Mouse (Mus musculus): ENCODE data around the gene Tacc3. TPM values are rescaled to one million over a fixed set of nuclear protein-coding genes. Genes with fewer than 3 reads are reported as not detected.

Tacc3 gene
- total RNA-seq, 2 experiments from 2014 or later, result 15.7 to 19.8 TPM

DNA sequence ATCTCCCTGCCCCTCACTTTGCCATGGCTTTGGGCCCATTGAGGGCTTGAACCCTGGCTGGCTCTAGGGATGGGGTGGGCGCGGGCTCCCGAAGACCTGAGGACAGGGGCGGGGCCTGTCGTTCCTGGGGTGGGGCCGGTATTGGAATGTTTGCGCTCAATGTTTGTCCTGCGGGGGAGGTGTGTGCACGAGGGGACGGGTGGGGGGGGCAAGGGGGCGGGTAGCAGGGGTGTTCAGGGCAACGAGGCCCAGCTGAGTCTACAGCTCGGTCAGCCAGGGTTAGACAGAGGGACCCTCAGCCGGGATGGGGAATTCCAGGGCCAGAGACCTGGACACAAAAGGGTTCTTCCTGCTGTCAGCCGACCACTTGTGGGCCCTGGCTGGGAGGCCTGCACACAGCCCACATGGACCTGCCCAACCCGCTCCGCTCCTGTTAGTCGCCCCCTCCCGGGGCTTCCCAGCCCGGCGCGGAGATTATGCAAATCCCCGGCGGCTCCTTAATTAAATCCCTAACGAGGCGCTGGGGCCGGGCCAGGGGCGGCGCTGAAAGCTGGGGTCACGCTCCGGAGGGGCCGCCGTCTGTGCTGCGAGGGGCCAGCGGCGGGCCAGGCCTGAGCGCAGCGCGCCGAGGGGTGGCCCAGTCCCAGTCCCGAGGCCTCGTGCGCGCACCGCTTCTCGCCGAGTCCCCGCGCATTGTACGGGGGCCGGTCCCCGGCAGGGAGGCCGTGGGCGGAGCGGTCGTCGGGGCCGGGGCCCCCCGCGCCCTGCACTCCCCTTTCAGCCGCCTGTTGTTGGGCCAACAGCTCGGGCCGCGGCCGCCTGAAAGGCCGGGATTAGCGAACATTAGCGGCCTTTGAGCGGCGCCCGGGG lies 37.2 kb downstream of the Tacc3 start:
- DNase-seq, result peak; percentile 37

DNA sequence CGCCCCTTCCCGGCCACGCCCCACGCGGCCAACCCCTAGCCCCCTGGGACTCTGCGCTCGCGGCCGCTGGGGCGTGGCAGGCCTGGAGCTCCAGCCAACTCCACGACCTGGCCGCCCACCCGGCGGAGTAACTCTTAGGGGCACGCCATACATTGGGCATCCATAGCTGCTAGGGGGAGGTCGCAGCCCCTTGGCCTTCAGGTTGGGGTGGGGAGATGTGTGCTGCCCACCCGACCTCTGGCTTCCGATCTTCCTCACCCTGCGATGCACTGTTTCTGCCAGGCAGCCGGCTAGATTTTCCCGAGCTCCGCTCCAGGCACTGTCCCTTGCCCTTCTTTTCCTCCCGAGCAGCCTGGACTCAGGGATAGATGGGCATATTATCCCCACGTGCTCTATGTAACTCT lies 37.8 kb downstream of the Tacc3 start:
- peak; percentile 45 for DNase-seq

DNA sequence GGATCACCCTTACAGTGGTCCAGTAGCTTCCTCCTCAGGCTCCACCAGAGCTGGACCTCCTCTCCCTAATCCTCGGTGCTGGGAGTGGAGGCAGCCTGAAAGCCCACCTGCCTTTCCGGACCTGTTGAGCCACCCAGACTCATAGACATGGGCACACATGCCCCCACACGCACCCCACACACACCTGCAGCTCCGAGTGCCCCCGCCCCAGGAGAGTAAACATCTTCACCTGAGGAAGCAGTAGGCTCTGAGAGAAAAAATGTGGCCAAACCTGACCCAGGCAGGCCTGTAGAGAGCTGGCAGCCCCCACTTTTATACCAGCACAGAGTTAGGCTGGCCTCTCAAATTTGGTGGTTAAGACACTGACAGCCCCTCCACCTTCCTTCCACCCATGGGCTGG lies 38.5 kb downstream of the Tacc3 start:
- DNase-seq, result no peak

DNA sequence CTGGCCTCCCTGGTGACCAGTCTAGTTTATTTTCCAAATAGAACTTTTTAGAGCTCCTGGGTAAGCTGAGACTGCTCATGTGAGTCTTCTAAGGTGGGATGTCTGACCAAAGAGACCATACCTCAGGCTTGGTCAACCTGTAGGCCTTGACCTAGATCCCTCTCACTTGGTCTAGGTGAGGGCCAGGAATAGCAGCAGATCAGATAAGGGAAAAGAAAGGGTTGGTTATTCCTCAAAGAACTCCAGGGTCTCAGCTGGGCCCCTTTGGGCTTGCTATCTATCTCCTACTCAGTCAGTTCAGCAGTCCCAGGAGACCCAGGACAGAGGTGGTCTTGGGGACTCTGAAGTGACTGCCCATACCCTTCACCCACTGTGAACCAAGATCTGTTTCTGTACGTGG lies 39.6 kb downstream of the Tacc3 start:
- DNase-seq, result no peak

DNA sequence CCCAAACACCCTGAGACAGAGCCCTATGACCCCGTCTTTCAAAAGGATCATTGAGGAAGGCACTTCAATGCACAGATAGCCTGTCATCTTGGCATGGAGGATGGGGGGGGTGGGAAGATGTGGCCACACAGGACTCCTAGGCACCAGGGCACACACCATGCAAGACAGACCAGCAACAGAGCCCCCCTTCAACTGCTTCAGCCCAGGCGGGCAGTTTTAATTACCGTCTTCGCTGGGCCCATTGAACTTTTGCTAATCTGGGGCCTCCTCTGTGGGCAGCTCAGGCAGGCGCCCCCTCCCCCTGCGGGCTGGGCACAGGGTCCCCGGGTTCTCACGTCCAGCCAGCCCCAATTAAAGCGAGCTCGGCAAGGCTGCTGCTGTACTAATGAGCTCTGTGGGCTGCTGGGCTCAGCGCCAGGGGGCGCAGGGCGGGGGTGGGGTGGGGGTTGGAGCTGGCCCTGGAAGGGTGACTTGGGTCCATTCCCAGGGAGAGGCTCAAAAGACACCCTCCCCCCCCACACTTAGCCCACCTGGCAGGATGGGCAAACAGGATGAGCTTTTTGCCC lies 40.1 kb downstream of the Tacc3 start:
- DNase-seq, result no peak

DNA sequence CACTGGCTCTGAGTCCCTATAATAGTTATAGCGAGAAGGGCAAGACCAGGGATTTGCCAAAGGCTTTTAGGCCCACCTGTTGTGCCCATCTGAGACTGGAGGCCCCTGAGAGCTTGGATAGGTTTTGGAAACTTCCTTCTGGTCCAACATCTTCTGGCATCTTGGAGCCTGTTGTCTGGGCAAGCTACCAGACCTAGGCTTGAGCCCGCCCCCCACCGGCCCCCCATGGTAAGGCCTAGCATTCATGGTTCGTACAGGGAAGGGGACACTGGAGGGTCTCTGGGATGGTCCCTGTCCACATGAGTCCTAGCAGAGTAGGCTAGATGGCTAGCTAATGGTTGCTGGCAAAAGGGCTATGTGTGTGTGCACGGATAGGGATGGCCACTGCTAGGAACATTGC lies 40.7 kb downstream of the Tacc3 start:
- no peak for DNase-seq

DNA sequence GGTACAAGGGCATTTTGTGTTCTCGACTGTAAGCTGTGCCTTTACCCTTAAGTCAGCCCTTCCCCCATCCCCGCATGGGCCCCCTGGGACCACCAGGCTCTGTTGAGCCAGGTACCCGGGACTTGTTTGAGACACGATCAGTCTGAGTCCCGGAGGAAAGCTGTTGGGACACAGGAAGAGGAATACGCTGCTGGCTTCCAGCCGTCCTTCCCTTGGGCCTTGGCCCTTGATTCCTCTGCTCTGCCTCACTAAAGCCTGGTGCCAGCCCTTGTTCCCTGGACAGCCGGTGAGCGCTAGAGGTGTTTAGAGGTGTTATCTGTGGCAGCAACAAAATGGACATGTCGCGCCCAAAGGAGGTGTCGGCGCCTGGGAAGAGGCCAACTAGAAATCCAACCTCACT lies 42.1 kb downstream of the Tacc3 start:
- DNase-seq, result no peak

DNA sequence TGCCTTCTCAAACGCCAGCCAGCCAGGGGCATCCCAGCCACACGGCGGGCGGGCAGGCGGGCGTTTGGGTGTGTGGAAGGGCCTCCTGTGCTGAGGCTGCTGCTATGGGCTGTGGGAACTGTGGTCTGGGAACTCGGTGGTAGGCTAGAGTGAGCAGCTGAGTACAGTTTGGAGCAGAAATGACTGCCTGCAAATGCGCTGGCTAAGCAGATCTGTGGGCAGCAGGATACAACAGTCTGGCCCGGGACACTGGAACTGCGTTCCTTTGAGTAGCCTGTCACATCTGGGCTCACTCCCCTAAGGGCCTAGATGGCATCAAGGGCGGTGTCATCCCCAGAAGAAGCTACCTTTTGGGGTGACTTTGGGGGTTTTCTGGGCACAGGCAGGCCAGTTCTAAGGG lies 43.9 kb downstream of the Tacc3 start:
- DNase-seq, result no peak

DNA sequence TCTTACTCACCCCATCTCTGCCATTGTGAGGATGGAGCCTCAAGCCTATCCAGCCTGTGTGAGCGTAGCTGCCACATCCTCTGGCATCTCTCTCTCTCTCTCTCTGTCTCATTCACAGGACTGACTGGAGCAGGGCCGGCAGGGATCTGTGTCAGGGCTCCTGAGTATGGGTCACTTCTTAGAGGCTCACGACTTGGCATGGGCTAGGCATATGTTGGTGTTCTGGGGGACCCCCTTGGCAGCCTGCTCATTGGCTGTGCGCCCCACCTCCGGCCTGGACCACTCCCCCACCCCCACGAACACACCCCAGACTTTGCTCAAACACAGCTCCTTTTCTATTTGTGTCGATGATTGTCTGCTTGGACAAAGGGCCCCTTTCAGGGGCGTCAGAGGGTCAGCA lies 46.1 kb downstream of the Tacc3 start:
- no peak for DNase-seq

DNA sequence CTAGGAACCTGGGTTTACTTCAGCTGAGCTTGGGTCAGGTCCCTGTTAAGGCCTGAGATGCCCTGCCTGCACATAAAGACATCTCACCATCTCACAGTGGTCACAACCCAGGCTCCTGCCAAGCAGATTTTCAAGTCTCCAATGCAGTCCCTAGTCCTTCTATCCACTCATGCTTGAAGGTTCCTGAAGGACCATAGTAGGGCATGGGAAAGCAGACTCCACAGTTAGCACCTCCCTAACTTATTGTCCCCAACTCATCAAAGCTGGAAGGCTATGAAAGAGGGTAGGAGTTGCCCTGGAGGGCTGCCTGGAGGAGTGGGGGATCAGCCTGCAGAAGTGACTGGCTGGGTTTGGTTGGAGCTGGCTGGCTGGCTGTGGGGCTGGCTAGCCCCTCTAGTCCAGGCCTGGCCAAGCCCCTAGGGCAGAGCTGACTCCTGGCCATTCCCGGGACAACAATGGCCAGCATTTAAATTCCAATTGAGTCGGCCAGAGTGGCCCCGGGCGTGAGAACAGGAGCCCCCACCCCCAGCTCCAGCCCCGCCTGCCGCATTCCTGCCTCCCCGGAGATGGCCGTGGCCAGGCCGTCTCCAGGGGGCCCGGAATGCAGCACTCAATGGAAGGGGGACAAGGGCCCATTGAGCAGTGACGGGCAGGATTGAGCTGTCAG lies 47.1 kb downstream of the Tacc3 start:
- no peak for DNase-seq

DNA sequence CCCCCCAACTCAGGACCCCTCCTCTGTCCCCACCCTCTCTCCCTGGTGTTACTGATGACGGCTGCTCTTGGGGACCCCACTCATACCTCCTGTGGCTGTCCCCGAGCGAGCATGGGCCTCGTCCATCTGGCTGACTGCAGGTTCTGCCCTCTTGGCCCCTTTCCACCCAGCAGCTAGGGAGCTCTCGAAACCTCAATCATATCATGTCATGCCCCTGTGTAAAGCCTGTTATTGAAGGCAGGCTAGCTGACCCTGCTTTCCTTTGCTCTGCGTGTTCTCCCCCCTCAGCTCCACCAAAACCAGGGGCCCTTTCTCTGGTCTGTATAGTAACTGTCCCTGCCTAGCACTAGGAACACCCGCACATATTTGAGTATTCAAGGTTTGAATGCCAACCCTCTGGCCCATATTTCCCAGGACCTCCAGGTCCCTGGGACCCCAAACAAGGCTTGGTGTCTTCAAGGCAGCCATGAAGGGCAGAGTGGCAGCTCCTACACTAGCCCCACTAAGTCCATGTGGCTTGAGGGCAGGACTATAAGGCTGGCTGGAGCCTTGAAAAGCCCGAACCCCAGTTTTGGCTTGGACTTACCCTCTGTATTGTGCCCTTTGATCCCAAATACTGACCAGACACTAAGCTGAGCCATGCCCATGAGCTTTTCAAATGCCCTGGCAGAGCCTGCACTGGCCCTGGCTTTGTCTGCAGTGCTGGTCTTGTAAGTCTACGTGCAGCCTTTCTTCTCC lies 47.9 kb downstream of the Tacc3 start:
- DNase-seq, result no peak

DNA sequence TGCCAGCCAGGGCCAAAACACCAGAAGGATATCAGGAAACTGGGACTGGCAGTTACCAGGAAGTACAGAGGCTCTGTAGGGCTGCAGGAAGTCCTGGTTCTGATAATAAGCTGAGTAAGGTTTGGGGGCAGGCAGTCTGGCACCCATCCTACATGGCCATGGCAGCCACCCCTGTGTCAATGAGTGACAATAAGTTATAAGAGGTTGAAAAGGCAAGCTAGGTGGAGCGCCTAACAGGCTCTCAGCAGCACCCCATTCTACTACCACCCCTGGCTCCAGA lies 48.4 kb downstream of the Tacc3 start:
- DNase-seq, result no peak

DNA sequence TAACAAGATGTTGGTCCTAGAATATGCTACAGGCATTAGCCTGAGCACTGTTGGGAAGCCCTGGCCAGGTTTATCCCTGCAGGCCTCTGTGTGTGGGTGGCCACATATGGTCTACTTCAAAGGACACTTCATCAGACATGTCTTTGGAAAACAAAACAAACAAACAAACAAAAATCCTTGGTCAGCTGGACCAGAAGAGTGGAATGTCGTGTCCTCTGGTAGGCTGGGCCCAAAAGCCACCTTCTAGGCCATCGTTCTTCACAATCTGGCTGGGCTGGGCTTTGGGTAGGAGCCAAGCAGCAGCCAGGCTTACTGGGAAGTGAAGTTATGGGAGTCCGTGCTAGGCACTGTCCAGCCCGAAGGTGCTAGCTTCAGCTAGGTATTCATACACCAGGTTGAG lies 49.2 kb downstream of the Tacc3 start:
- no peak for DNase-seq

DNA sequence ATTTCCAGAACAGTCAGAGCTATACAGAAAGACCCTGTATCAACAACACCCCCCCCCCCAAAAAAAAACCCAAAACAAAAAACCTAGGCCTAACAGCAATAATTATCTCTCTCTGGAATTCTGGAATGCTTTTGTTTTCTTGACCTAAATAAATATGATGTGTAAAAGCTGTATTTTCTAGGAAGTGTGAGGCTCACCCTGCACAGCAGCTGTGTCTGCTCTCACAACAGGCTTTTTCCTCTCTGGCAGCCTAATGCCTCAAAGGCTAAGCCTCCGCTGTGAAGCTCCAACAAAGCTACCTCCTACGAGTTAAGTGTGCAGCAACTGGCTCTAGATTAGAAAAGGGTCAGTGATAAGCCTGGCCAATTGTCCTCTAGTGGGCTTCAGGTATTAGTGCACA lies 51.1 kb downstream of the Tacc3 start:
- no peak for DNase-seq

DNA sequence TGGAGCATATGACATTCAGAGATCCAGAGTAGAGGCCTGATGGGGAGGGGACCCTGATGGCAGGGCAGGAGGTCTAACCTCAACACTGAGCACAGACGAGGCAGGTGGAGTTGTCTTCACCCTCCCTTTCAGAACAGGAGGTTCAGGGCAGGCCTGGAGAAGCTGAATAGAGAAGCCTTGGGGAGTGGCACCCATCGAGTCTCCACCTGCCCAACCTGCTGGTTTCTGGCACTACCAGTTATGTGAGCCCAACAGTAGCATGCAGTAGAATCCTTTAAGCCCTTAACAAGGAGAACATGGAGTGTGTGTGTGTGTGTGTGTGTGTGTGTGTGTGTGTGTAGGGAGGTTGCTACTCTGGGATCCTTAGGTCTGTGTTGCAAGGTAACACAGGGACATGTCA lies 54.6 kb downstream of the Tacc3 start:
- DNase-seq, result no peak

DNA sequence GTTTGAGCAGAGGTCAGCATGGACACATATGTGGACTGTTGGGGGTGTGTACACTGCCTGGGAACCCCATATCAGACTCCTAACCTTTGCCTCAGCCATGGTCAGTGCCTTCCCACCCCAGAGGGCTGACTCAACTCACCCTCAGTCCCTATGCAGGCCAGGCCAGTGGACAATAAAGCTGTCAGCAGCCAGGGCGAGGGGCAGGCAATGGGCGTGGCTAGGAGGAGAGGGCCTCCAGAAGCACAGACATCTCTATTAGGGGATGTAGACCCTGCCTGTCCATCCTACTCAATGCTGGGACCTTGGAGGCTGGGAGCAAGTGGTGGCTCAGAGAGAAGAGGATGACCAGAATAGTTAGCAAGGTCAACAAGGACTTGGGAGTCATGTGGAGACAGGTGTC lies 57.3 kb downstream of the Tacc3 start:
- no peak for DNase-seq

DNA sequence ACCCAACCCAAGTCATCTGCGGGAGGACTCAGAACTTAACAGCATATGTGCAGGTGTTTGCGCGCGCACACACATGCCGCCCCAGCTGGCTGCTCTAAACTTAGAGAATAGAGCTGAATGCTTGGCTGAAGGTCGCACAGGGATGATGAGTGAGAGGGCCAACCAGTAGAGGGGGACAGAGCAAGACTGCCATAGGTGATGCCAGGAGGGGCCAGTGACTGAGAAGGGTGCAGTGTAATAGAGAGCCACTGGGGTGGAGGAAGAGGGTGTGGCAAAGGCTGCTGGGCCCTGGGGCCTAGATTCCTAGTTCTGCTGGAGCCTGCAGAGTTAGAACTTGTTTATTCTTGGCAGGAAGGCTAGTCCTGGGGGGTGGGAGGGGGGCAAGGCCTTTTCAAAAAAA lies 58.5 kb downstream of the Tacc3 start:
- no peak for DNase-seq

DNA sequence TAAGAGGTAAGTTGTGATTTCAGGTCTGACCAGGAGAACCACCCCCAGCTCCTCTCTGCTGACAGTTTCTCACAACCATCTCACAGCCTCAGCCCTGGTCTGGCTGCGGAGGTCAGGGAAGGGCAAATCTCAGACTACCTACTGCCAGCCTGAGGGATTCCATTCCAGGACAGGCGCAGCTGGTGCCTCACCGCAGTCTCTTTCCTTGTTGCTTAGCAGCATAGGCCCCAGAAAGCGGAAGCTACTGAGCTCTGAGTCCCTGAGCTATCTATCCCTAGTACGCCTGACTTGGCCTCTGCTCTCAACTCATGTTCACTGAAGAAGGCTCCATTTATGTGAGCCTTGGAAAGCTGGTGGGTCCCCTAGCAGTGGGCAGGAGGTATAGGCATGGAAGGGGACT lies 60.5 kb downstream of the Tacc3 start:
- no peak for DNase-seq

DNA sequence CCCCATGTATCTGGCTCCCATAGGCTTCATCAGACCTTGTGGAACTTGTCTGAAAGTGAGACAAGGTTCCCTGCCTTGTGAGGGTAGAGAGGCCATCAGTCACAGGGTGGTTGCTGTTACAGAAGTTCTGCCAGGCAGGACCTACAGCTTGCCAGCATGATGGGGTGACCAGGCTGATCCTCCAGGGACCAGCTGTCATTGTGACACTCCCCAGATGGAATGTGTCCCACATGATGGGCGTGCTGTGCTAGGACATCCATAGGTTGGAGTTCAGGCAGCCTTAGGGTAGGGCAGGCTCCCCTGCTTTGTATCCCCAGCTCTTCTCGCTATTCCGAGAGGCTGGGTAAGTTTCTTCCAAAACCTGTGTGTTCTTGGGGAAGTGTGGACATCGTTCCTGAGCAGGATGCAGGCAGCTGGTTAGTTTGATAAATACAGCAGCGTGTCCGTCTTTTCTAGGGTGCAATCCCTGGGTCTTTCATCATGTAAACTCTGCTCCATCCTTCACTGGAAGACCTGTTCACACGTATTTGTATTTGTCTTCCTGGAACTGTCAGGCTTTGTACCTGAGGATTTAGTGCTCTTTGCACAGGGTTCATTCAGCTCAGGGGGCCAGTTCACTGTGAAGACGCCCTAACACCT lies 63.0 kb downstream of the Tacc3 start:
- DNase-seq, result no peak

DNA sequence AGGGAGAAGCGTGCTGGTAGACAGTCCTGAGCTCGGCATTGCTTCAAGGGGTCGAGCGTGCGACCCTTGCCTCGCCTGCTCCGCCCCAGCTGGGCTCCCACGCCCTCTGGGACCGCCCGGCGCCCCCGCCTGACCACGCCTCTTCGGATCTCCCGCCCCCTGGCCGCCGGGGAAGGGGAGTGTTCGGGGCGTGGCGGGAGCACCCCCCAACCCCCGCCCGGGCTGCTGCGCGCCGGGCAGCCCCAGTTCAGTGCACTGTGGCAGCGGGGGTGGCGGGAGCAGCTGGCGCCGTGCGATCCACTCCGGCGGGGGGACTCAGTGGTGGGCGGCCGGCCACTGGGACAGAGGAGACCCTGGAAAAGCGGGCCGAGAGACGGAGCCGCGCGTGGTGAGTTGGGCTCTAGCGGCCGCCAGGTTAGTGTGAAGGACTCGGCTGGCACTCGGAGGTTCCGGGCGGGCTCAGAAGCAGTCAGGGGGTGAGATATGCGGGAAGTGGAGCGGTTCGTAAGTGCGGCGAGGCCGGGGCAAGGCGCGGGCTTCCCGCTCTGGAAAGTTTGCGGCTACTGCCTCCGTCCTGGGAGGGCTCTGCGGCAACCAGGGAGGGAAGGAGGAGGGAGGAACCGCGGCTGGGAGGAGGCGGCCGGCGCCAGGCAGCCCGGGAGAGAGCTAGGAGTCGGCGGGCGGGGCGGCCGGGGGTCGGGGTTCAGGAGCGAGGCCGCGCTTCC lies 63.8 kb downstream of the Tacc3 start, which contains the start of gene Fgfr3:
Gene Fgfr3, plus strand, starts transcription at position 134 of the 725 bp plus-strand sequence.
- DNase-seq, result peak; percentile 65

DNA sequence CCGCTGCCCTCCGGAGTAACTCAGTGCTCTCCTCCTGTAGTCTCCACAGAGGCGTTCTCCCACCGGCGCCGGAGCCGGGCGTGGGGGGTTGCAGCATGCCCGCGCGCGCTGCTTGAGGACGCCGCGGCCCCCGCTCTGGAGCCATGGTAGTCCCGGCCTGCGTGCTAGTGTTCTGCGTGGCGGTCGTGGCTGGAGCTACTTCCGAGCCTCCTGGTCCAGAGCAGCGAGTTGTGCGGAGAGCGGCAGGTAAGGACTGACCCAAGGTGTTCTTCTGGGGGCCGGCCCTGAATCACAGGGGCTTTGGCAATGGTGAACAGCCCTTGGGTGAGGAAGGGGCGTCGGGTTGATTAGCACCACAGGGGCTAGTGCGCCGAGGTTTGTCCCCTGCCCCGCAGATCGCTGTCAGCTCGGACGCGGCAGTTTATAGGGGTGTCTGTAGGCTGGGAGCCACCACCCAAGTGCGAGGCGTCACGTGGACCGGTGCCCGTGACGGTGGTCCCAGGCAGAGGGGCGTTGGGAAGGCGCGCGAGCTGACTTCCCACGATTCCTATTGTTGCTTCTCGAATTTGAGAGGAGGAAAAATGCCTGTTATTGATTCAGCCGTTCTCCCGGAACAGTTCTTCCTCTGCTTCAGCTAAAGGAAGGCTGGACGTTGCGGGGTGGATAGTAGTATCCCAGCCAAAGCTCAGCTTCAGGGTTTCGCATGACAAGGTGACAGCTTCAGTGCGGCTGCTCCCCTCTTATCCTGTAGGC lies 64.5 kb downstream of the Tacc3 start:
- no peak for DNase-seq
